Mouse (Mus musculus) c-Kit-positive CD71-positive TER-119-negative erythroid progenitor cells, embryonic 14.5 days (primary cell): Measurements from ENCODE around the gene Slc16a6.

Experiments used
- DNase-seq: peaks from one replicate; pipeline ENCODE4 v3.0.0-alpha.2; 2013; ENCODE audit warnings: low read depth

Gene Slc16a6

DNA sequence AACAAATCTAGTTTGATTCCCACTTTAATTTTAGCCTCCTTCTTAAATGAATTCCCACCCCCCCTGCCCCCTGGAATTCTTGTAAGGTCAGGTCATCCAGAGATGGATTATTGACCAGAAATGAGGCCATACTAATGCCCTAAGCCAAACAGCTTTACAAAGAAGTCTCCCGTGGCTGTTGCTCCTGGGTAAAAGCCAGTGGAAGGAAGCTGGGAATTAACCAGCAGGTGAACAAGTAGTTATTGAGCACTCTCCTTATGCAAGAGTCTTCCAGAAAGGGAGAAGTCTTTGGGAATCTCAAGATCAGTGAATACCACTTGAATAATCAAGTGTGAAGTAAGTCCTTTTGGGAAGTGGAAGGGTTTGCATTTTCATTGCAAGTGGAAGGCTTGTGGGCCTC, 13.7 kb upstream of the Slc16a6 start:
- DNase-seq, result no peak

GRCm38 (mm10) chr11:109485398-109486045, 12.1 kb upstream of the Slc16a6 start:
- DNase-seq, result no peak

DNA sequence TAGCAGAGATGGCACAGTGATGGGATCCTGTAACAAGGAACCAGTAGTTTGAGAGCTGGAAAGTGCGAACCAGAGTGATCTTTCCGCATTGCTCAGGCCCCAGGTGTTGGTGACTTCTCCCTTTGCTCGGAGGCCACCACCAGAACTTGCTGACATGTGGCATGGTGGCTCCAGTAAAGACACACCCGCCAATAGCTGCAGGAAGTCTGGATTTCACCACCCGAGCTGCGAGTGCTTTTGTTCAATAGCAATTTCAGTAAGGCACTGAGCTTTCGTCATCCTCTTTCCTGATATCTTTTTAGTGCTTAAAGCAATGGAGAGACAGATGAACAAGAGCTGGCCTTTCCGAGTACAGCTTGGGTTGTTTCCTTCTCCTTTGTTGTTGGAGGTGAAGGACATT, 7.0 kb upstream of the Slc16a6 start:
- DNase-seq, result no peak

GRCm38 (mm10) chr11:109479575-109480285, 6.3 kb upstream of the Slc16a6 start:
- DNase-seq, result no peak

DNA sequence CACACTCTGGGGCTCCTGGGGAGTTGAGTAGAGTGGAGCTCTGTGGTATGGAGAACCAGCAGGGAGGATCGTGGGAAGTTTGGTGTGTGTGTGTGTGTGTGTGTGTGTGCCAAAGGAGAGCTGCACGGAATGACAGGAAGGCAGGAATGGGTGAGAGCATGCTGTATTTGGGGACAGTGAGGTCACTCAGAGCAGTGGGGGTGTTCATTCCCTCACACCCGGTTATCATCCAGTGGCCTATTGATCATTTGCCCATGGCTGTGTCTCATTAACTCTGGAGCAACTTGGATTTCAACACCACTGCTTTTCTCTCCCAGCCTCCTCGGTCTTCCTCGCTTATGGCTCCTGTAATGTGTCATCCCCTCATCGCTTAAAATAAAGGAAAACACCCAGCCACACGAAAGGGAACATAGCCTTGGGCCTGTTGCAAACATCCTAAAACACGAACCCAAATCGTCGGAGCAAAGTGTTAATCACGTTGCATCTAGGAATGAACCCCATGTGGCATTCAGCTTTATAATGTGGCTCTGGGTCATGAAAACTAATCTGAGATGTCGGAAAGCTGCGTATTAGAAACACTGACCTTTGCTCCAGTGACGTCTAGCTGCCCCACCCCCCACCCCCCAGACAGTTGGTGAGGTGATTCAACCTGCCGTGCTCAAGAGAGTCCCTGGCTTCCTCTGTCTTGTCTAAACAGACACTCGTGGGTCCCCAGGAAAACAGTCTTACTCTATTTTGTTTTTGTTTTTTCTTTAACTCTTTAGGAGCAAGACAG, 4.4 kb upstream of the Slc16a6 start:
- no peak for DNase-seq

GRCm38 (mm10) chr11:109476653-109477052, 3.3 kb upstream of the Slc16a6 start:
- DNase-seq, result no peak

DNA sequence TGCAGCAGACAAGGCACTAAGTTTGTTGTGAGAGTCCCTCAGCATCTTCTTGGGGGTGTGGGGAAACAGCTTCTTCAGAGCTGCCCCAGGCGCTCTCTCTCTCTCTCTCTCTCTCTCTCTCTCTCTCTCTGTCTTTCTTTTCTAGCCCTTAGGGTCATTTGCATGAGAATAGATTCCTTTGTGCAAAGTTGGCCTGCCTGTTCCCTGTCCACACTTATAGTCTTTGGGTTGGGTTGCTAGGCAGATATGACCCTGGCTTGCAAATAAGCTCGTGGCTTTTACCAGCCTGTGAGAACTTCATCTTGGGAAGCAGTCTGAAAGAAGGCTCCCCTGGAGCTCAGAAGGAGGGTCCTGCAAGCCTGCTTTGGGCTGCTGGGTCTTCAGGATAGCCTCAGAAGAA, 2.8 kb upstream of the Slc16a6 start:
- no peak for DNase-seq

GRCm38 (mm10) chr11:109475717-109476116, 2.3 kb upstream of the Slc16a6 start:
- no peak for DNase-seq

DNA sequence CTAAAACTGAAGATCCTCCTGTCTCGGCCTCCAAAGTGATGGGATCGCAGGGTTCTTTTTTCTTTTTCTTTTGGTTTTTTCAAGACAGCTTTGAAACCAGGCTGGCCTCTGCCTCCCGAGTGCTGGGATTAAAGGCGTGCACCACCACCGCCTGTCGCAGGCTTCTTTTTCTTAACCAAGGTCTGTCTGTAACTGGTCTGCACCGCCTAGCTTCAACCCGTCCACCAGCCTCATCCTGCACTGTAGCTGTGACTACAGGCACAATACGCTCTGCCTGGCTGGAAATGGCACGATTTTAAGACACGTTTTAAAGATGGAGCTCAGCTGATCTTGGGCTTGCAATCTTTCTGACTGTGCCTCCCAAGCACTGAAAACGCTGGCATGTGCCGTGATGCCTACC, 1.4 kb upstream of the Slc16a6 start:
- DNase-seq, result no peak

GRCm38 (mm10) chr11:109474086-109474742, 816 bp upstream of the Slc16a6 start:
- no peak for DNase-seq

GRCm38 (mm10) chr11:109472821-109473170, 602 bp downstream of the Slc16a6 start:
- peak; percentile 75 for DNase-seq

DNA sequence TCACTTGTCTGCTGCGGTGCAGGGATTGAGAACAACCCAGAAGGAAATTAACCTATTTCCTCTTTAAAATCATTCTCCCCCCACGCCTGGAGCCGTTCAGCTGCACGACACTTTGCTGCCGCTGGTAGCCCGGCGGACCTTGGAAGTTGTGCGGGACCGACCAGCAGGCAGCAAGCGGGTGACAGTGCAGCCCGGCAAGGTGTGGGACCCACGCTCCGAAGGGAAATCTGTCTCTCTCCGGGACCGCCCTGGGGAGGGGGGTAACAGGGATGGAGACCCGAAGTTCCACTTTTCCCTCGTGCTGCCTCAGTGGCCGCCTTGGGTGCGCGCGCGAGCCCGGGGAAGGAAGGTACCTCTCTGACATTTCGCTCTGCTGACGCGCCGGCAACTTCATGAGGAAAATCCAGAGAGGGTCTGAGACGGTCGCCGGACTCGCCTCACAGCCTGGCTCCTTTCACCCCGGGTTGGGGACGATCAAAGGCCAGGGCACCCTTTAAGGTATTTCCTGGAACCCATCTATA, 1.2 kb downstream of the Slc16a6 start:
- DNase-seq, result no peak

GRCm38 (mm10) chr11:109470921-109471861, 2.2 kb downstream of the Slc16a6 start:
- no peak for DNase-seq

GRCm38 (mm10) chr11:109470170-109470569, 3.2 kb downstream of the Slc16a6 start:
- DNase-seq, result no peak

DNA sequence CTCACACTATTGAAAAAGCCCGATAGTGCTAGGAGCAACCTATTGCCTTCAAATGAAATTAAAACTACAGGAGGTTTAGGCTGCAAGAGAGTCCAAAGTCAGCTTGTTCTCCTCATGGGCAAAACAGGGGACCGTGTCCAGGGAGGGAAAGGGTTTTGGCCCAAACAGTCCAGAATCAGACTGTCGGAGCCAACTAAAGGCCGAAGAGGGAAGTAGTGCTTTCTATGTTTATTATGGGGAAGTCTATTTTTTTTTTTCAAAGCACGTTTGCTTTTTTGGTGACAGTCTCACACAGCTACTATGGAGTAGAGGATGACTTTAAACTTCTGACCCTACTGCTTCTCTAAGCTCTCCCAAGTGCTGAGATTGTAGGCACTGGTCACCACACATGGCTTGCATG, 5.3 kb downstream of the Slc16a6 start:
- DNase-seq, result no peak

- no peak for DNase-seq
Measured at GRCm38 (mm10) chr11:109466987-109467386, 6.4 kb downstream of the Slc16a6 start.

DNA sequence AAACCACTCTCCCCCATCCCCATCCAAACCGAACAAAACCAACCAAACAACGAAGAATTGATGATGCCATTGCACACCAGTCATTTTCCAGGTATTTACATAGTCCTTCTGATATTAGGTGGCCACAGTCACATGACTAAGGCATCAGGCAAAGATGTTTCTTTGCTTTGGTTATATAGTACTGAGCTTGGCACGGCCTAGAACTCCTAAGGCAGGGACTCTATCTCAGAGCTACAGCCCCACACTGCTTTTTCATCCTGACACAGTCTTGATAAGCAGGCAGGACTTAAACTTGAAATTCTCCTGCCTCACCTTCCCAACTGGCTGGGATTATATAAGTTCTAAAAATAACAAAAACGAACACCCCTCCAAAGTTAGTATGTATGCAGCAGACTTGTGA, 8.3 kb downstream of the Slc16a6 start:
- DNase-seq, result no peak

- DNase-seq, result no peak
Measured at GRCm38 (mm10) chr11:109460586-109460985, 12.8 kb downstream of the Slc16a6 start.

DNA sequence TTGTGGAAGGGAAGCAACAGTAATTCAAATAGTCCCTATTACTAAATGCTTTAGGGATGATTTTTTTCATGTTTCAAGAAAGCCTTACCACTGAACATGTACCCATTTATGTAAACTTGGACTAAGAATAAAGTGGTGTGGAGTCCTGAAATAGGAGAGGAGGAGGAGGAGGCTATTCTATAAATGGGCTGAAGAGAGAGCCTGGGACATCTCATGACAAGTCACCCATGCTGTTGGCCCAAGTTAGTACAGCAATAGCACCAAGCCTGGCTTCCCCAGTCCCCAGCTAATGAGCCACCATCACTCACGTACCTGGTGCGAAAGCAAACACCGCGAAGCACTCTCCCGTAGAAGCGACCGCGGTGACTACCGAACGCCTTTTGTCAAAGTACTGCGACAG, 15.2 kb downstream of the Slc16a6 start:
- DNase-seq, result no peak

DNA sequence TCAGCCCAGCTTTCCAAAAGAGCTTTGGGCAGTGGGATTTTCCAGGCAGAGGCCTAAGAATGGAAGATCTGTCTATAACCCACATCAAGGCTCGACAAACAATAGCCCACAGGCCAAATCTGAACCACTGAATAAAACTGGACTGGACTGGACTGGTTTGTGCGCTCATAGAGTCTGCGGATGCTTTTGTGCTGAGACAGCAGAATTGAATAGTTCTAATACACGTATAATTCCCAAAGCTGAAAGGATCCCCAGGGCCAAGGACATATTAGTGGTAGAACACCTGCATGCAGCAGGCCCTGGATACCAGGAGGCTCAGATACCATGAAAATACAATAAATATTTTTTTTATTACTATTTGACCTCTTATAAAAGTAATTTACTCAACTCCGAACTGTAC, 17.1 kb downstream of the Slc16a6 start:
- DNase-seq, result no peak

DNA sequence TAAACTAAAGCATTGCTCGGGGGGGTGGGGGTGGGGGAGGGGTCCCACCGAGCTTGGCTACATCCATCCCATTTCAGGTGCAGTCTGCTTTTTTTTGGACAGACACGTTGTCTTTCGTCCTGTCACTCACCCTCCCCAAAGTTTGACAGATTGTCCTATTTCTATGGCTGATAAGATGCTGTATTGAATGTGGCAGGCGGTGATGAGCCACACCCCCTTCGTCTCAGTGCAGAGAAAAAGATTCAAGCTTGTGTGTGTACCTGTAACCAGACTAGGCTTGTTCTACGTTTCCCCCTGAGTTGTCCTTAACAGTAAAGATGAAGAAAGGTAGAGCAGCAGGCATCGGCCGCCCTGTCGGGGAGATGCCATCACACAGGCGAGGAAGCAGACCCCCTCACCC, 22.2 kb downstream of the Slc16a6 start:
- DNase-seq, result no peak
